Mouse (Mus musculus): ENCODE results near the gene Nup85. TPM values are rescaled to one million over a fixed set of nuclear protein-coding genes. Genes with fewer than 3 reads are reported as not detected.

The Nup85 gene
- polyA plus RNA-seq, 1 experiment from 2014 or later, result 172 TPM

DNA sequence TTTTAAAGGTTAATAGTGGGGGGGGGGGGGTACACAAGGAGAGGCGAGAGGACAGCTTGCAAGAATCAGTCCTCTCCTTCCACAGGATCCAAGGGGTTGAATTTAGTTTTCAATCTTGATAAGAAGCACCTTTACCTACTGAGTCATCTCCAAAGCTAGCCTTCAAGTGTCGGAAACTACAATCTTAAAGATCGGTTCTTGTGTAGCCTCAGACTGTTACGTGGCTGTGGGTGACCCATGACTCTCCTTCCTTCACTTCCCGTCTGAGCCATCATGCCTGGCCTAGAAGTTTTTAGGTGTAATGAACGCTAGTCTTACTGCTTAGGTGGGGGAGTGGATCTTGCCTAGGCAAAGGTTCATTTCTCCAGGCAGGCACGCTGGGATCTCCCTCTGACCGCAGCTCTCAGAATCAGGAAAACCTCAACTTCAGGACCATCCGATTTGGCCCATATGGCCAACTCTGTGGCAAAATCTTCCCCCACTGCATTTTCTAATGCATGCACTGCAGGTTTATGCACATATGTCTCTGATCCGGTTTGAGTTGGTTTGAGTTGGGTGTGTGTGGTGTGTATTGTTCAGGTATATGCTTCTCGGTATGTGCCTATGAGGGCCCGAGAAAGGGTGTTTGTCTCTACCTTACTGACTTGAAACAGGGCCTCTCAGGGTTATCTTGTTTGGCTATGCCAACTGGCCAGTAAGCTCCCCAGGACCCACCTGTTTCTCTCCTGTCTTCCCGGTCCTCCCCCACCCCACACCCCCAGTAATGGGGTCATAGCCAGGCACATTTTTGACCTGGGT, 65.7 kb downstream of the Nup85 start:
- H3K9me3 ChIP-seq, result no peaks in the 10 kb centered on the region
- no peak overlapping the region for H3K9ac ChIP-seq (replicated peaks)
- WGBS, result 89% methylated on average over 13 of the region's 13 CpGs
- H3K4me2 ChIP-seq (replicated peaks), result no peak overlapping the region
- no peak overlapping the region for H3K4me3 ChIP-seq
- H3K27ac ChIP-seq (replicated peaks), result no peak overlapping the region
- no peak for ATAC-seq (ENCODE audit: low FRiP score, low read depth)
- H3K4me1 ChIP-seq, result peaks cover 16% of the 10 kb centered on the region
- H3K36me3 ChIP-seq, result no peaks in the 10 kb centered on the region
- H3K27me3 ChIP-seq, result no peaks in the 10 kb centered on the region

DNA sequence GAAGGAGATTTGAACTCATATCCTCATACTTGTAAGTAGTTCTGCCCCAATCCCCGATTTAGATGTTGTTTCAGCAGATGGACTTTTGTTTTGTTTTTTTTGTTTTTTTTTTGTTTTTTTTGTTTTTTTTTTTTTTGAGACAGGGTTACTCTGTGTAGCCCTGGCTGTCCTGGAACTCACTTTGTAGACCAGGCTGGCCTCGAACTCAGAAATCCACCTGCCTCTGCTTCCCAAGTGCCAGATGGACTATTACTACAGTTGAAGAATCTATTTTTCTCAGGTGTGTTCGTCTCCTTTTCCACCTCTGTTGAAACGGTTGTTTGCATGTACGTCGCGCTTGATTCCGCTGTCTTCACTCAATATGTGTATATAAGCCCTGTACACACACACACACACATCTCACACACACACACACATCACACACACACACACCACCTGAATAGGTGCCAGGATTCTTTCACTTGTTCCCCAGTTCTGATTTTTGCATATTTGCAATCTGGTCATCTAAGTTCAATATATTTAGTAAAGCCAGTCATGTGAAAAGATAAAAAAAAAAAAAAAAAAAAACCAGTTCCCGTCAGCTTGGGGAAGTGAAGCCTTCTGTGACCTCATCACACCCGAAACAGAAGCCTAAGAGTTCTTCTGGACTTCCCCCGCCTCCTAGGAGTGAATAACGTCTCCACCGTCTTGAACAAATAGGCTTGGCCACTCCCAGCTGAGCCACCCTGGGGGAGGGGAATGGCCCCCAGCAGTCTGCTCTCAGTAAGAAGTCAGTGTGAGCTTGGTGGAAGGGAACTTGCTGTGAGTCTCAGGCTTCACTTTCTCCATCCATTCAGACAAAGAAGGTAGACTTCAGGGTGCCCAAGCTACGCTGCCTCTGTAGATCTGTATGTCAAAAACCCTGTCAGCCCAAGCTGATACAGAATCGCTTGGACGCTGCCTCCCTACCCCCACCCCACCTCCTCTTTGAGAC, 66.6 kb downstream of the Nup85 start:
- Histone ChIP-seq H3K27ac (replicated peaks) (no peak overlapping the region), H3K27me3 (no peaks in the 10 kb centered on the region), H3K9me3 (no peaks in the 10 kb centered on the region), H3K4me2 (replicated peaks) (no peak overlapping the region), H3K9ac (replicated peaks) (no peak overlapping the region), H3K36me3 (no peaks in the 10 kb centered on the region), H3K4me3 (no peak overlapping the region), H3K4me1 (peaks cover 16% of the 10 kb centered on the region)
- 50% methylated on average over 16 of the region's 16 CpGs for WGBS
- no peak for ATAC-seq (ENCODE audit: low FRiP score, low read depth)

DNA sequence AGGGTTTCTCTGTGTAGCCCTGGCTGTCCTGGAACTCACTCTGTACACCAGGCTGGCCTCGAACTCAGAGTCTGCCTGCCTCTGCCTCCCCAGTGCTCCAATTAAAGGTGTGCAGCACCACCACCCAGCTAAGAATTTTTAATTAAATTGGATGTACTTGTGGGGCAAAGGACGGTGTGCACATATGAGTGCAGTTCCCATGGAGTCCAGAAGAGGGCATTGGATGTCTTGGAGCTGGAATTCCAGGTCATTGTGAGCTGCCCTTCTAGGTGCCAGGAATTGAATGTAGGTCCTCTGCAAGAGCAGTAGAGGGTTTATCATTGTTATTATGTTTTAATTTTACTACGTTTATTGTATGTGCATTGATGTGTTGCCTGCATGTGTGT, 67.3 kb downstream of the Nup85 start:
- no peak for ATAC-seq (ENCODE audit: low FRiP score, low read depth)
- Histone ChIP-seq H3K4me2 (replicated peaks) (no peak overlapping the region), H3K9me3 (no peaks in the 10 kb centered on the region), H3K4me3 (no peak overlapping the region), H3K4me1 (peaks cover 12% of the 10 kb centered on the region), H3K27me3 (no peaks in the 10 kb centered on the region), H3K9ac (replicated peaks) (no peak overlapping the region), H3K27ac (replicated peaks) (no peak overlapping the region), H3K36me3 (no peaks in the 10 kb centered on the region)
- WGBS, result 24% methylated on average over 3 of the region's 3 CpGs

DNA sequence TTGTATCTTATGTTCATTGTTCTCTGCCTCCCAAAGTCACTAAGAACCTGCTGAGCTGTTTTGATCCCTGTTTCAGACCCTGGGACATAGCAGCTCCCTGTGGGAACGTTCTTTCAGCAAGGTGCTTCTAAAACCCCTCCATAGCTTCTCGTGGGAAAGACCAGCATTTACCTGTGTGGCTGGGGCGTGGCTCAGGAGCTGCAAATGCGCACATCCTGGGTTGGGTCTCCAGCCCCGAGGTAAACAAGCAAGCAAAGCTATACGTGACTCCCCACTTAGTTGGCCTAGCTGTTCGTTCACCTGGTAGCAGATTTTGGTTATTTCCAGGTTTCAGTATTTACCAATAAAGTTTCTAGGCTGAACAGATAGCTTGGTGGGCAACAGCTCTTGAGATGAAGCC, 68.0 kb downstream of the Nup85 start:
- H3K4me2 ChIP-seq (replicated peaks), result no peak overlapping the region
- no peak overlapping the region for H3K9ac ChIP-seq (replicated peaks)
- no peaks in the 10 kb centered on the region for H3K36me3 ChIP-seq
- peaks cover 6% of the 10 kb centered on the region for H3K4me1 ChIP-seq
- ATAC-seq (ENCODE audit: low FRiP score, low read depth), result no peak
- WGBS, result 76% methylated on average over 7 of the region's 7 CpGs
- H3K27ac ChIP-seq (replicated peaks), result no peak overlapping the region
- no peaks in the 10 kb centered on the region for H3K27me3 ChIP-seq
- H3K4me3 ChIP-seq, result no peak overlapping the region
- no peaks in the 10 kb centered on the region for H3K9me3 ChIP-seq

DNA sequence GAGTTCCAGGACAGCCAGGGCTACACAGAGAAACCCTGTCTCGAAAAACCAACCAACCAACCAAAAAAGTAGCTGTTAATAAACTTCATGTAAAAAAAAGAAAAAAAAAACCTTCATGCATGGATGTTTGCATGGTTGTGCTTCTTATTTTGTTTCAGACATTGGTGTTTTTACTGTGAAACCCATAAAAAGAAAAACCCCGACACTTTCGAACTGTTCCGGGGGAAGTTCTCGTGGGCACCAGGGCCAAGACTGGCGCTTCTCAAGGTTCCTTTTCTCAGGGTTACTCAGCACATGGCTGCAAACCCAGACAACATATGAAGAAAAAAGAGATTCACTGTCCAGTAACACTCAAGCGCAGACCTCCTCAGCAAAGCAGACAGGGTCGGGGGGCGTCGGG, 68.6 kb downstream of the Nup85 start:
- 91% methylated on average over 10 of the region's 10 CpGs for WGBS
- H3K27ac ChIP-seq (replicated peaks), result no peak overlapping the region
- peaks cover 2% of the 10 kb centered on the region; the same call in 1 of the 2 replicates for H3K4me1 ChIP-seq
- H3K27me3 ChIP-seq, result no peaks in the 10 kb centered on the region
- no peak overlapping the region for H3K4me2 ChIP-seq (replicated peaks)
- no peak for ATAC-seq (ENCODE audit: low FRiP score, low read depth)
- H3K36me3 ChIP-seq, result no peaks in the 10 kb centered on the region
- H3K9ac ChIP-seq (replicated peaks), result no peak overlapping the region
- no peak overlapping the region for H3K4me3 ChIP-seq
- H3K9me3 ChIP-seq, result no peaks in the 10 kb centered on the region

Other genes starting within 250 kb of the Nup85 start
- gene Ush1g, start 242.4 kb upstream of the Nup85 start, polyA plus RNA-seq (2016; fragmentation: Nextera tagmentation; extraction: Ambion mirVana), result 0.05 TPM in 1 of 2 replicates, not detected in the other
- gene Otop3, start 229.7 kb upstream of the Nup85 start, polyA plus RNA-seq (2016; fragmentation: Nextera tagmentation; extraction: Ambion mirVana), result 0.28 and 0.43 TPM in 2 replicates
- 32.9 and 38.6 TPM in 2 replicates for gene Hid1, start 196.7 kb upstream of the Nup85 start, polyA plus RNA-seq (2016; fragmentation: Nextera tagmentation; extraction: Ambion mirVana)
- 32.4 and 36.6 TPM in 2 replicates for gene Cdr2l, start 182.5 kb upstream of the Nup85 start, polyA plus RNA-seq (2016; fragmentation: Nextera tagmentation; extraction: Ambion mirVana)
- 234 and 265 TPM in 2 replicates for gene Mrpl58, start 160.7 kb upstream of the Nup85 start, polyA plus RNA-seq (2016; fragmentation: Nextera tagmentation; extraction: Ambion mirVana)
- 873 and 889 TPM in 2 replicates for gene Atp5h, start 144.5 kb upstream of the Nup85 start, polyA plus RNA-seq (2016; fragmentation: Nextera tagmentation; extraction: Ambion mirVana)
- 32.0 and 40.4 TPM in 2 replicates for gene Kctd2, start 144.3 kb upstream of the Nup85 start, polyA plus RNA-seq (2016; fragmentation: Nextera tagmentation; extraction: Ambion mirVana)
- gene Trim80, start 123.9 kb upstream of the Nup85 start, polyA plus RNA-seq (2016; fragmentation: Nextera tagmentation; extraction: Ambion mirVana), result not detected in 2 replicates
- gene Slc16a5, start 102.0 kb upstream of the Nup85 start, polyA plus RNA-seq (2016; fragmentation: Nextera tagmentation; extraction: Ambion mirVana), result 0.20 and 0.30 TPM in 2 replicates
- gene Armc7, start 88.8 kb upstream of the Nup85 start, polyA plus RNA-seq (2016; fragmentation: Nextera tagmentation; extraction: Ambion mirVana), result 10.3 and 13.1 TPM in 2 replicates
- gene Nt5c, start 72.6 kb upstream of the Nup85 start, polyA plus RNA-seq (2016; fragmentation: Nextera tagmentation; extraction: Ambion mirVana), result 81.6 and 83.8 TPM in 2 replicates
- gene Jpt1, start 50.0 kb upstream of the Nup85 start, polyA plus RNA-seq (2016; fragmentation: Nextera tagmentation; extraction: Ambion mirVana), result 1,008 and 1,026 TPM in 2 replicates
- 1,412 and 1,429 TPM in 2 replicates for gene Sumo2, start 28.2 kb upstream of the Nup85 start, polyA plus RNA-seq (2016; fragmentation: Nextera tagmentation; extraction: Ambion mirVana)
- 85.7 and 89.0 TPM in 2 replicates for gene Mrps7, start 39.5 kb downstream of the Nup85 start, polyA plus RNA-seq (2016; fragmentation: Nextera tagmentation; extraction: Ambion mirVana)
- 34.6 and 37.2 TPM in 2 replicates for gene Gga3, start 39.6 kb downstream of the Nup85 start, polyA plus RNA-seq (2016; fragmentation: Nextera tagmentation; extraction: Ambion mirVana)
- 12.2 and 15.1 TPM in 2 replicates for gene Mif4gd, start 48.5 kb downstream of the Nup85 start, polyA plus RNA-seq (2016; fragmentation: Nextera tagmentation; extraction: Ambion mirVana)
- gene Slc25a19, start 63.9 kb downstream of the Nup85 start, polyA plus RNA-seq (2016; fragmentation: Nextera tagmentation; extraction: Ambion mirVana), result 26.2 and 26.9 TPM in 2 replicates
- 137 and 149 TPM in 2 replicates for gene Grb2, start 144.2 kb downstream of the Nup85 start, polyA plus RNA-seq (2016; fragmentation: Nextera tagmentation; extraction: Ambion mirVana)
- 42.4 and 47.0 TPM in 2 replicates for gene Tmem94, start 201.0 kb downstream of the Nup85 start, polyA plus RNA-seq (2016; fragmentation: Nextera tagmentation; extraction: Ambion mirVana)
- gene Caskin2, start 249.2 kb downstream of the Nup85 start, polyA plus RNA-seq (2016; fragmentation: Nextera tagmentation; extraction: Ambion mirVana), result 15.5 and 17.0 TPM in 2 replicates